Mouse (Mus musculus) cerebellum, adult 2 months (tissue): ENCODE results near the gene Wasf2.

Experiments
- CTCF ChIP-seq: fragments of 200-500 bp; IDR thresholded peaks from 2 replicates; pipeline ENCODE4 v1.5.1; 2011; ENCODE audit warnings: low read depth, mild to moderate bottlenecking, control low read depth, low read length, moderate library complexity, borderline replicate concordance; ENCODE audit not compliant: insufficient read depth
- POLR2A ChIP-seq: fragments of 200-500 bp; IDR thresholded peaks from 2 replicates; pipeline ENCODE4 v1.6.1; 2011; ENCODE audit warnings: low read length, control low read depth, borderline replicate concordance; ENCODE audit not compliant: insufficient read depth

DNA sequence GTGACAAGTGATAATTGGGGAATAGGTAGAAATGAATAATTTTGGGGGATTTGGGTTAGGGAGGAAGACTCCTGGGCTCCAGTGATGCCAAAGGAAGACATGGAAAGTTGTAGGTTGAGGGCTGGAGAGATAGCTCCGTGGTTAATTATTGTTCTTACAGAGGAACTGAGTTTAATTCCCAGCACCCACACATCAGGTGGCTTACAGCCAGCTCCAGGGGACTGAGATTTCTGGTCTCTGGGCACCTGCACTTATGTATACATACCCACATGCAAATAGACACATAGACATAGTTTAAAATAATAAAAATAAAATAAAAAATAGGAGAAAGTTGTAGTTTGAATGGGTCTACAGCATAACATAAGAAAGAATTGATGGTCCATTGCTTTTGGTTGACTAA is 6.6 kb downstream of the Wasf2 start:
- TF ChIP-seq POLR2A (no peak), CTCF (no peak)
